Mouse (Mus musculus) ES-Bruce4 (cell line): ENCODE measurements at regions not wholly inside any gene's neighbourhood (a gene's known extent, or its start where the extent isn't known, plus 50 kb on each side); places are given as distances from the start of the nearest gene placed in this dataset.

Source experiments
- H3K27ac ChIP-seq: 2 replicates; pipeline ENCODE4 v1.5.1; 2012; ENCODE audit warnings: low read length, inconsistent platforms; ENCODE audit not compliant: insufficient read depth
- H3K27me3 ChIP-seq: 2 replicates; pipeline ENCODE4 v1.6.1; 2012; ENCODE audit warnings: mild to moderate bottlenecking, low read length, inconsistent platforms; ENCODE audit not compliant: control insufficient read depth, poor library complexity, insufficient read depth, severe bottlenecking
- H3K36me3 ChIP-seq: 2 replicates; pipeline ENCODE4 v1.6.1; 2012; ENCODE audit warnings: inconsistent platforms, mild to moderate bottlenecking, low read length, moderate library complexity; ENCODE audit not compliant: control insufficient read depth, poor library complexity, insufficient read depth, severe bottlenecking
- H3K4me1 ChIP-seq: one replicate; pipeline ENCODE4 v1.8.1; 2011; ENCODE audit warnings: low read length; ENCODE audit not compliant: control insufficient read depth, insufficient read depth
- H3K4me3 ChIP-seq: 2 replicates; pipeline ENCODE4 v1.5.1; 2011; ENCODE audit warnings: low read depth, mild to moderate bottlenecking, low read length
- H3K9ac ChIP-seq: 2 replicates; pipeline ENCODE4 v1.6.1; 2012; ENCODE audit warnings: low read depth, mild to moderate bottlenecking, inconsistent platforms; ENCODE audit not compliant: poor library complexity, severe bottlenecking
- H3K9me3 ChIP-seq: replicated peaks from 2 replicates; pipeline ENCODE4 v1.6.1; 2012; ENCODE audit warnings: mild to moderate bottlenecking, low read length, inconsistent platforms; ENCODE audit not compliant: control insufficient read depth, poor library complexity, insufficient read depth, severe bottlenecking
- CTCF ChIP-seq: IDR thresholded peaks from one replicate; pipeline ENCODE4 v1.8.1; 2011; ENCODE audit warnings: low read depth, low read length
- EP300 ChIP-seq: IDR thresholded peaks from 2 replicates; pipeline ENCODE4 v1.6.1; 2011; ENCODE audit warnings: low read depth, low read length; ENCODE audit not compliant: insufficient read depth
- POLR2A ChIP-seq: IDR thresholded peaks from one replicate; pipeline ENCODE4 v1.8.1; 2011; ENCODE audit warnings: low read length; ENCODE audit not compliant: insufficient read depth

DNA sequence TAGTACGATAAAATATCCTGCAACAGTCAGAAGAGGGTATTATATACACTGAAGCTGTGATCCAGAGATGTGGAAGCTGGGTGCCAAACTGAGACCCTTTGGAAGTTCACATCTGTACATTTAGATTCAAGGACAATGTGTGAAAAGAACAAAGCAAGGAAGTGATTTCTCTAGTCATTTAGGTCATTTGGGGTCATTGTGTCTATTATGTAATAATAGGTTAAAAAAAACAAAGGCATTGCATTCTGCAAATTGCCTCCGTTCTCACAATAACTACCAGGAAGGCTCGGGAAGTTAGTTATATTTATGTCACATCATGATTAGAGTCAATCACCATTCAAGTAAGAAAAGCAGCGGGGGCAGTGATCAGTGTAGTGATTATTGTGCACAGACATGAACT lies 563.3 kb downstream of the Trim52 start:
- no peaks in the 10 kb centered on the region for H3K4me1 ChIP-seq
- H3K9me3 ChIP-seq = no peaks in the 10 kb centered on the region
- H3K9ac ChIP-seq = no peak overlapping the region
- no peak overlapping the region for H3K27ac ChIP-seq
- TF ChIP-seq EP300 (no peak), CTCF (no peak), POLR2A (no peak)
- no peaks in the 10 kb centered on the region for H3K36me3 ChIP-seq
- H3K27me3 ChIP-seq = no peaks in the 10 kb centered on the region
- H3K4me3 ChIP-seq = no peak overlapping the region

DNA sequence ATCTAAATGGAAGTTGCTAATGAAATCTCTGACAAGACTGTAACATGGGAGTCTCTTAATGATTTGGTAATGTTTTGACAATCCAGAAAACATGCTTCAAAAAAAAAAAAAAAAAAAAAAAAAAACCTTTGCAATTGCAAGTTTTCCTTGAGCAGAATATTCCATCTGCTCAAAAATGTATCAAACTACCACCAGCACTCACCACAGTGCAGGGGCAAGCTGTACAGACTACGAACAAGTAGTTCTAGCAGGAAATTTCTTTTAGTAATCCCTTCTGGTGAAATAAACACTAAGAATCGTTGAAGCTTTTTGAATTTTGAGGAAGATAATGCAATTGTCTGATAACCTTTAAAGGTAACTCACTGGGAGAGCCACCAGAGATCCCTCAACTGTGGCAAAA lies 572.0 kb downstream of the Trim52 start:
- no peak overlapping the region for H3K4me3 ChIP-seq
- no peak overlapping the region for H3K9ac ChIP-seq
- H3K27ac ChIP-seq = no peak overlapping the region
- no peaks in the 10 kb centered on the region for H3K4me1 ChIP-seq
- no peaks in the 10 kb centered on the region for H3K9me3 ChIP-seq
- H3K36me3 ChIP-seq = no peaks in the 10 kb centered on the region
- no peaks in the 10 kb centered on the region for H3K27me3 ChIP-seq
- TF ChIP-seq POLR2A = no peak

DNA sequence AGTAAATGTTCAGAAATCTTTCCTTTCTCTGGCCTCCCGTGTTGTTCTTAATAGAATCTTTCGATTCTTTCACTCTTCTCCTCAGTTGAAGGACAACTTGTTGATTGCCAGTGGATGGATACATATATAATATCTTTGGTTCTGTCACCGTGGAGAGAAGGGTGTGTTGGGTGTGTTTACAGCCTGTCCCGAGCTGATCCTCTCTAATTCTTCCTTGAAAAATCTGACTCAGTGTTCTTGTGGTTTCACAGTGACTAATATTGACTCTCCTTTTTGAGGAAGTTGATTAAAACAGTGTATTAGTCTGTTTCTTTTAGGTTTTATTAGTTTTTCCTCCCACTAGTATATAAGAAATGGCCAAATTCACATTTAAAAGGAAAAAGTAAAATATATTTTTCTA lies 575.2 kb downstream of the Trim52 start:
- TF ChIP-seq POLR2A (no peak), EP300 (no peak), CTCF (no peak)
- Histone ChIP-seq H3K9ac (no peak overlapping the region), H3K9me3 (no peaks in the 10 kb centered on the region), H3K36me3 (no peaks in the 10 kb centered on the region), H3K27ac (no peak overlapping the region), H3K4me1 (no peaks in the 10 kb centered on the region), H3K27me3 (no peaks in the 10 kb centered on the region), H3K4me3 (no peak overlapping the region)

DNA sequence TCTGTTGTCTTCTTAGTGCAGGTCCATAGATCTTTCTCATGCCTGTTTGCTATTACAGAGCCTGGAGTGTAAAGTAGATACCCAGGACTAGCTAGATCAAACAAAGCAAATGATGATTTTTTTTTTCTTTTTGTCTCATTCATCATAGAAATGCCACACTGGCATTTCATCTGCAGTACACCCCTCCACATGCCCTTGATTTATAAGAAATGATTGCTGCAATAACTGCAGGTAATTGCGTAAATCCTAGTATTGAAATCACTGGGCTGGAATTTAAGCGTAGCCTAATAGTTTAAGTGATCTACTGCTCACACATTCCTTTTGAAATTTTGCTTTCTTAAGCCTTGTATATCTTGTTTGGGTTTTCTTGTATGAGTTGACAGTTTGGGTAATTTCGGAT lies 581.4 kb downstream of the Trim52 start:
- no peaks in the 10 kb centered on the region for H3K36me3 ChIP-seq
- no peak overlapping the region for H3K27ac ChIP-seq
- H3K9ac ChIP-seq = no peak overlapping the region
- no peaks in the 10 kb centered on the region for H3K9me3 ChIP-seq
- no peaks in the 10 kb centered on the region for H3K27me3 ChIP-seq
- TF ChIP-seq CTCF (no peak), POLR2A (no peak), EP300 (no peak)
- no peaks in the 10 kb centered on the region for H3K4me1 ChIP-seq
- H3K4me3 ChIP-seq = no peak overlapping the region

DNA sequence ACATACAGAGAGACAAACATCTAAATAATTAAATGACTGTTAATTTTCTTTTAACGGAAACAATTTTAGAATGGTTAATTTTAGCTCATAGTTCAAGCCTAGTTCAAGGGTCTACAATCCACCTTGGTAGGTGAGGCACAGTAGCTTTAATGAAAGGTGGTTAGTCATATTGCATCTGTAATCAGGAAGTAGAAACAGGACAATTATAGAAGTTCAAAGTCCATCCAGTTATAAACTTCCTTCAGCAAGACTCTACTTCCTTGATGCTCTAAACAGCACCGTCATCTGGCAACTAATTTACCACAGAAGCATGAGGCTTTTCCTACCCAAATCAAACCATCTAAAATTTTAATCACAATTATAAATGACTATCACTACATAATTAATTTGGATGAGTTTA lies 608.0 kb downstream of the Trim52 start:
- no peak overlapping the region for H3K27ac ChIP-seq
- H3K9ac ChIP-seq = no peak overlapping the region
- TF ChIP-seq CTCF (no peak), EP300 (no peak), POLR2A (no peak)
- H3K4me3 ChIP-seq = no peak overlapping the region
- H3K4me1 ChIP-seq = no peaks in the 10 kb centered on the region
- no peaks in the 10 kb centered on the region for H3K9me3 ChIP-seq
- H3K36me3 ChIP-seq = no peaks in the 10 kb centered on the region
- H3K27me3 ChIP-seq = no peaks in the 10 kb centered on the region

DNA sequence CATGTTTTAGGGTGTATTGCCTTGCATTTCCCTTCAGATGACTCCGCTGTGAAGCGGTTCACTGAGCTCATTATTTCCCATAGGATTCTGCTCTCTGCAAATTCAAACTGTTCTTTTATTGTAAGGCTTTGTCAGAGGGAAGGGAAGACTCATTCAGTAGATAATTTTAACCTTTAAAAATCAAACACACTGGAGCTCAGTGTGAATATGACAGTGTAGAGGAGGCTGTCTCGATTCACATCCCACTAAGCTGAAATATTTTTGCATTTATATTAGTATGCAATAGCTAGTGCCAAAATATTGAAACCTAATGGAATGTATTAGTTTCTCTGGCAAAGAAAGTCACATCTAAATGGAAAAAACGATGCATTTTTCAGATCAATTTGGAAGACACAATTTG lies 627.8 kb downstream of the Trim52 start:
- H3K27me3 ChIP-seq = no peaks in the 10 kb centered on the region
- H3K27ac ChIP-seq = no peak overlapping the region
- no peaks in the 10 kb centered on the region for H3K9me3 ChIP-seq
- H3K36me3 ChIP-seq = no peaks in the 10 kb centered on the region
- no peaks in the 10 kb centered on the region for H3K4me1 ChIP-seq
- no peak overlapping the region for H3K9ac ChIP-seq
- no peak overlapping the region for H3K4me3 ChIP-seq
- TF ChIP-seq POLR2A (no peak), EP300 (no peak), CTCF (no peak)

DNA sequence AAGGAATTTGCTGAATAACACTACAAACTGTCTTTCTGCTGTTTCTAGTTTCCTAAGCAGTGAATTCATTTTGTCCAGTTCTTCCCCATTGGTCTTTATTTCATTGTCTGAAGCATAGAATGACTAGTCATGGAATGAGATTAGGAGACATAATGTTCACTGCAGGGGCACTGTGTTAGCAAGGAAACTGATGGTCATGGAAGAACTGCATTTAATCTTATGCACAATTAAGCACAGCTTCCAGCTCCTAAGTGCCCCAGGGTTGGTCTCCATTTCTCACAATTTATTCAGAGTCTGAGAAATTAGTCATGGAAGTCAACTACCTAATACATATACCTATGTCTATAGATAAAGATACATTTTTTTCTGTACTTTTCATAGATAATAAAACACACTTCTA lies 634.9 kb downstream of the Trim52 start:
- Histone ChIP-seq H3K4me1 (no peaks in the 10 kb centered on the region), H3K27me3 (no peaks in the 10 kb centered on the region), H3K36me3 (no peaks in the 10 kb centered on the region), H3K9me3 (no peaks in the 10 kb centered on the region), H3K9ac (no peak overlapping the region), H3K27ac (no peak overlapping the region), H3K4me3 (no peak overlapping the region)
- TF ChIP-seq CTCF = no peak
- TF ChIP-seq POLR2A = no peak
- TF ChIP-seq EP300 = no peak
